Mouse (Mus musculus): ENCODE data around the gene Col13a1. TPM values are rescaled to one million over a fixed set of nuclear protein-coding genes. Genes with fewer than 3 reads are reported as not detected.

The Col13a1 gene
- total RNA-seq, 2 experiments from 2014 or later: 1.0 to 1.4 TPM

GRCm38 (mm10) chr10:61827950-61828936 lies 150.7 kb downstream of the Col13a1 start:
- no peak for DNase-seq

GRCm38 (mm10) chr10:61826753-61827435 lies 152.0 kb downstream of the Col13a1 start:
- no peak for DNase-seq

- no peak for DNase-seq
These were observed 152.7 kb downstream of the Col13a1 start for GRCm38 (mm10) chr10:61825979-61826752.

- no peak for DNase-seq
These were observed 153.4 kb downstream of the Col13a1 start for GRCm38 (mm10) chr10:61825536-61825935.

GRCm38 (mm10) chr10:61823731-61824115 lies 155.2 kb downstream of the Col13a1 start:
- no peak for DNase-seq

GRCm38 (mm10) chr10:61822968-61823730 lies 155.8 kb downstream of the Col13a1 start:
- no peak for DNase-seq

- no peak for DNase-seq
These were observed 158.9 kb downstream of the Col13a1 start for GRCm38 (mm10) chr10:61820050-61820449.

- no peak for DNase-seq
These were observed 166.9 kb downstream of the Col13a1 start for GRCm38 (mm10) chr10:61811987-61812386.

- DNase-seq: no peak
These were observed 180.8 kb downstream of the Col13a1 start for GRCm38 (mm10) chr10:61798133-61798576.

GRCm38 (mm10) chr10:61795458-61795857 lies 183.4 kb downstream of the Col13a1 start:
- no peak for DNase-seq

GRCm38 (mm10) chr10:61794971-61795370 lies 183.9 kb downstream of the Col13a1 start:
- DNase-seq: no peak

- no peak for DNase-seq
These were observed 185.9 kb downstream of the Col13a1 start for GRCm38 (mm10) chr10:61793015-61793414.

- DNase-seq: no peak
These were observed 190.4 kb downstream of the Col13a1 start for GRCm38 (mm10) chr10:61788499-61788898.

Other genes with a start within 250 kb of the Col13a1 start
- gene H2afy2, start 195.0 kb downstream of the Col13a1 start, total RNA-seq (2021): under 1 TPM; 0.72 to 0.92 TPM
- not detected for gene Neurog3, start 154.0 kb upstream of the Col13a1 start, total RNA-seq (2021)
- gene Fam241b, start 164.8 kb upstream of the Col13a1 start, total RNA-seq (2021): under 1 TPM; 0.41 to 0.59 TPM

Measured in gastrocnemius, postnatal 25 days (tissue).